Mouse (Mus musculus) urinary bladder, postnatal 10 days (tissue): ENCODE measurements around the gene B4galt3.
"Not testable (repeated sequence)": the region's sequence is repeated elsewhere in the genome, so short reads cannot be mapped to it uniquely, and the experiment has no call there.

ENCODE experiments used
- DNase-seq: peaks from one replicate; pipeline ENCODE4 v3.0.0; 2022; ENCODE audit warnings: low spot score

Gene B4galt3

DNA sequence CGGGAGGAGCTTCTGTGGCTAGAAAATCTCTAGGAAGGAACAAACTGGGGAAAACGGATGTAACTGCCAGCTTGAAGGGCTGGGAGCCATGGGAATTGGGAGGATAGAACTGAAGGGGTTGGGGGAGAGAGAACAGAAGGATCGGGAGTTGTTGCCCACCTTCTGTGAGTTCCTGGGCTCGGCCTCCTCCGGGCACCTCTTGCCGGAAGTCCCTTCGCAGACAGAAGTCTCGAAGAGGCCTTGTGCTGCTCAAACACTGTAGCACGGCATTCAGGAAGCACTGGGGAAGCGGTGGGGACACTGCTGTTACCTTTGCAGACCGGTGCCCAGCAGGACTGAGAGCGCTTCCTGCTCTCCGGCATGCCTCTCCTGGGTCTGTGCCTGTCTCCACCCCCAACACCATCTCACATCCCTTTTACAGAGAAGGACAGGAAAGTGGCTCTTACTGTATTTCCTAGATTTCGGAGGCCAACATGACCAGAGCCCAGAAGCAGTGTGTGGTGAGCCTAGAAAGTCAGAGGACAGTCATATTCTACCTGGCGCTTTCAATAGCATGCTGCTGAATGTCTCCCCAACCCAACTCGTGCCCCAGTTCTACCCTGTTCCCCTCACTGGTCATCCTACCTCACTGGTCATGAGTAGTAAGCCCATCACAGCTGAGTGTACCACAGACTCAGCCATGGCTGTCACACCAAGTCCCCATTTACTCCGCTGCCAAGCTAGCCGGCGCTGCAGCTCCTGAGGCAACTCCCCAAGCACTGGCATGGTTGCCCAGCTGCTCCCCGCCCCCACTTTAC is 15.2 kb downstream of the B4galt3 start:
- no peak for DNase-seq

DNA sequence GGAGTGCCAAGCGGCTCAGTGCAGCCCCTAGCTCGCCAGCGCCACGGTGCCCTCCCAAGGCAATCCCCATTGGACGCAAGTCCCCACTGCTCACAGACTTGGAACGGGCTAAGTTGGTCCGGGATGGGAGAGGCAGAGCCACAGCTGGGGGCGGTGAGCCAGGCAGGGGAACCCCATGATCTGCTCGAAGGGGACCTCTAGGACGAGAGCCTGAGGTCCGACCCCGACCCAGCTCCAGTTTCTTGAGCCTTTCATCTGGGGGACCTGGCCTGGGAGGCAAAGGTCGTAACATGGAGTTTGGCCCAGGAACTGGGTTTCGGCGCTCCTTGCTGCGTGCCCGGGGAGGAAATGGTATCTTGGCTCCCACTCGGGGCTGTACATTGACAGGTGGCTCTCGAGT is 16.4 kb downstream of the B4galt3 start:
- no peak for DNase-seq

DNA sequence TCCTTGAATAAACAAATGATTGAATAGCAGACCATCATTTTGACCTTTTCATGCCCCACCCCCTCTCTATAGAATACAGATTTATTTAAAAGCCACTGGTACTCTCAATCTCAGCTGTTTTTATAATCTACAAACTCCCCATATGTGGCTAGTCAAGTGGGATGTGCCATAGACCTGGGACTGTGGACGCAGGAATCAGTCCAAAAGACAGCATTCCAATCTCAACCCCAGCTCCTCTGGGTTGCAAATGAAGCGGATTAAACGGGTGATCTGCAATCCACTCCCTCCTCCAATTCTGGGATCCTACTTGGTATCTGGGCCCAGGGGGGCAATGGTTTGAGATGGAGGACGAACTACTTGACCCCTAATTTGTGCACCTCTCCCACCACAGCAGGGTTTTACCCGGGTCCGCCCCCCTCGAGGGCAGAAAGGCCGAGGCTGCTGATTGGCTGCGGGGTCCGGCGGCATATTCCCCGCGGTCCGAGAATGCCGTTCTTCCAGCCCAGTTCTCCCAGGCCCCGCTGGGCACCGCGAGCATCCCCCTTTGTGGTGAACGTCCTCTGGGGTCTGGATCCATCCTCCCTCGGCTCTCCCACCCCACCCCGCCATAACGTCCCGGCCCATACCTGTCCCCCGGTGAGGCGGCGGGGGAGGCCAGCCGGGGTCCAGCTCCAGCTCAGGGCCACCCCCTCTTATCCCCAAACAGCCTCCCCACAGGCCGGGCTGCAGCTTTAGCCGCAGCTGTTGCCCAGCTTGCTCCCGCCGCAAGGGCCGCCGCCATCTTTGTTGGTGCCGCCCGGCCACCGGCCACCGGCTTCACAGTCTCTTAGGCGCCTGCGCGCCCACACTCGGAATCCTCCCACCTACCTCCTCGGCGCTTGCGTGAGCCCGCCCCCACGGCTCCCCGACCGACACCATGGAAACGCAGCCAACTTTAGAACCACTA is 17.3 kb downstream of the B4galt3 start, which contains the start of gene Usp21:
Usp21 (minus strand) TSS at position 856 of the 946 bp plus-strand sequence.
- peak; percentile 81 for DNase-seq

GRCm38 (mm10) chr1:171288328-171288727 is 18.2 kb downstream of the B4galt3 start:
- no peak for DNase-seq

DNA sequence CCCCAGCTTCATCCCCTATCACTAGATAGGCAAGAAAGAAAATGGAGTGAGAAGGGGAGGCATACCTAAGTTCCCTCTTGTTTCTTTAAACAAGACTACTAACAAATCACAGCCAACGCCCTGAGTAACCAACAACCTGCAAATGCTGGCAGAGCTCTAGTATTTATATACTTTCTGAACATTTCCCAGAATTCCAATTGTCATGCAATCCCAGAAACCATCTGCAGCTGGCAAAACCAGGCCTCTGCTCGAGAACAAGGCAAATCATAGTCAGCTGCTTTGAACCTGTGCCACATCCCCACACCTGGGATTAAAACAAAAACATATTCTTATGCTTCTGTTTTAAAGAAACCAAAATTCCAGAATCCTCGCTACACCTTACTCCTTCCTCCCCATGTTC is 23.2 kb downstream of the B4galt3 start:
- DNase-seq = no peak

GRCm38 (mm10) chr1:171293906-171294297 is 23.8 kb downstream of the B4galt3 start:
- DNase-seq = no peak

DNA sequence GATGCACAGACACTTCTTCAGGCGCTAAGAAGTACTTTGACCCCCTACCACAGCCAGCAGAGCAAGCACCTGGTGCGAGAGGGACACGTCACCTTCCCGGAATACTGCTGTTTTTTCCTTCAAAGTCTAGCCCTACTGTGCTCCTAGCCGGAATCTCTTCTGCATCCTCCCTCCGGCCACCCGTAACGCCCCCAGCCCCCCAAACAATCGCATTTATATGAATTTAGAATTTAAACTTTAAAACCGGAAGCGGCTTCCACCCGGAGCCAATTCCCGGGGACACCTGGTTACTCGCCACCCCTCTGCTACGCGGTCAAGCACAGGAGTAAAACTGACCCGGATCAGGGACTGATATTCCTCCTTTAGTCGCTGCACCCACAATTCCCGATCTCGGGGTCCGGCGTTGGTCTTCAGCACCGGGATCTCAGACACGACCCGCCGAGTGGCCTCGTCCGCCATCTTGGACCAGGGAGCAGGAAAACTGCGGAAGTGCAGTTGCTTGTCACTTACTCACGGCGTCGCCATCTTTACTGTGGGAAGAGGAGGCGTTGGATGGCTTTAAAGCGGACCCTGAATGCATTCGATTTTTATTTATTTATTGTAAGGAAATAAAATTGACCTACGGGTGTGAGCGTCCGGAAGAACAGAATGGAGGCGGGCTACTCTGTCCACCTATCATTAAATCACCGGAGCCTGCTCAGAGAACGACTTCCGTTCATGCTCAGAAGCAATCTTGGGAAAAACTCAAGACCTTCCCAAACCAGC is 24.4 kb downstream of the B4galt3 start, which contains the start of gene Ufc1:
Ufc1 (minus strand) TSS at position 727 of the 765 bp plus-strand sequence.
- DNase-seq = no peak

DNA sequence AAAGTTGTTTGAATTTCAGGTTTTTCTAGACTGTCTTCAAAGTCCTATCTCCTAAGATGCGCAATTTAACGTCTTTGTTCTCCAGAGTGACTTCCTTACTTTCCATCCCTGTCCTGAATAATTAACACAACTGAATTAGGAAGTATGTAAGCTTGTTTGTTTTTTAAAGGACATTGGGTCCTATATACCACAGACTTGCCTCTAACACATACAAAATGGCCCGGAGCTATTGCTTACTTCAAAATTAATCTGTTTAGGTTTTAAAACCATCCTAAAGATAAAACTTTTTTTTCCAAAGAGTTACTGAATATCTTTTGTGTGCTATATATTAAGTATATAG is 24.9 kb downstream of the B4galt3 start:
- no peak for DNase-seq

GRCm38 (mm10) chr1:171298226-171298625 is 28.1 kb downstream of the B4galt3 start:
- no peak for DNase-seq

DNA sequence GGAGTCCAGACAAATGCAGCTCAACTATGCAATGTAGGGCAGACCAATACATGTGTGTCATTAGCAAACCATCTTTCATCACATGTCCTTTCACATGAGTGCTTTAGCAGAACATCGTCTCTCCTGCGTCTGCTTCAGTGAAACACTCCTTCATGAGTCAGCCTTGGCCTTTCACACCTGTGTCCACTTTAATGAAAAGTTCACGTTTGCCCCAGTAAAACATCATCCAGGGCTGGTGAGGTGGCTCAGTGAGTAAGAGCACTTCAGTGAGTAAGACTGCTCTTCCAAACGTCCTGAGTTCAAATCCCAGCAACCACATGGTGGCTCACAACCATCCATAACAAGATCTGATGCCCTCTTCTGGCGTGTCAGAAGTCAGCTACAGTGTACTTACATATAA is 36.0 kb downstream of the B4galt3 start:
- DNase-seq = not testable (repeated sequence)

GRCm38 (mm10) chr1:171309321-171309720 is 39.2 kb downstream of the B4galt3 start:
- no peak for DNase-seq

- no peak for DNase-seq
Measured at GRCm38 (mm10) chr1:171319748-171320147, 49.6 kb downstream of the B4galt3 start.

GRCm38 (mm10) chr1:171320151-171320550 is 50.0 kb downstream of the B4galt3 start:
- no peak for DNase-seq

DNA sequence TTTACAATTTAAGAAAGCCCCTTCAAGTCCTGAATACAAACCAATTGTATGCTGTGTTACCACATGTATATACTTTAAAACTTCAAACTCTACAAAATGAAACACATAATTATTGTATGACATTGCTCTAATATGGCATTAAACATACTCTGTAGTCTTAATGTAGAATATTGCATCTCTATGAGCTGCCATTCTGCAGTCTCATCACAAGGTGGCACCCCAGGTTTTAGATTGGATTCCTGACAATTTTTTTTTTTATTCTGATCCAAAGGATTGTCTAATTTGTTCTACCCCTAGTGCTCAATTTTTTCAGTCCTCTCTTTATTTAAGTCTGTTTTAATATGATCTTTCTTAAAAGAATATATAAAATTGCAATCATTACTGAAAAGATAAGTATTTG is 51.3 kb downstream of the B4galt3 start:
- no peak for DNase-seq

GRCm38 (mm10) chr1:171322012-171322411 is 51.9 kb downstream of the B4galt3 start:
- DNase-seq = no peak

GRCm38 (mm10) chr1:171325571-171325970 is 55.4 kb downstream of the B4galt3 start:
- no peak for DNase-seq
